Mouse (Mus musculus) E14TG2a.4 (cell line): ENCODE data around the gene Adgrl3.

Source experiments
- CTCF ChIP-seq: conservative IDR thresholded peaks from 2 replicates; pipeline ENCODE4 v1.5.1; 2014; ENCODE audit warnings: low read length
- POU5F1 ChIP-seq: IDR thresholded peaks from 2 replicates; pipeline ENCODE4 v1.6.1; 2014; ENCODE audit warnings: low read length, borderline replicate concordance

DNA sequence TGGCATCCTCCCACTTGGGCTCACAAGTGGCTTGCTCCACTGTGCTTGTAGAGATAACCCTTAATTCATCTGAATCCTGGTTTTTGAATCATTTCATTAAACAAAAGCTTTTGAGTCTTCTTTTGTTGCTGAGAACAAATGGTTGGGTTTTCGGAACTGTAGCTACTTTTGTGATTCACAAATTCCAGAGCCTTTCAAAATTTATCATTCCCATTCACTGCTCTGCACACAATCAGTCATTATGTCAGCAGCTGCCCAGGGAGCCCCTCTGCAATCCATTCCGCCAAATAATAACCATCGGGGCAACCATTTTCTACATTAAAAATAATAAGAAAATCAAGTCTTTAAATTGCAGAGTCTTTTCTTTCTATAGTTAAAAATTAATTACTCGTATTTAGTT lies 104.5 kb downstream of the Adgrl3 start:
- TF ChIP-seq CTCF = no peak
- TF ChIP-seq POU5F1 = no peak
